In genomic region chr12:54280001-54280400, GRCm38 (mm10) we compare ENCODE assay signal across 18 mouse cellular contexts.
"Had no signal": no experiment of that assay in that cellular context is flagged by ENCODE, and none has a peak within 500 bp of the region (broad histone marks: within the 10 kb centered on the region; RNA-seq: fewer than 3 reads in every experiment).

No protein-coding gene starts in this region.

- H3K27ac ChIP-seq: liver, embryonic 15.5 days; lung, embryonic 15.5 days; macrophage; midbrain, embryonic 13.5 days; midbrain, embryonic 15.5 days; neural tube, embryonic 13.5 days; neural tube, embryonic 15.5 days had no signal

- H3K27me3 ChIP-seq: liver, embryonic 15.5 days; lung, embryonic 15.5 days; midbrain, embryonic 13.5 days; midbrain, embryonic 15.5 days; neural tube, embryonic 13.5 days; neural tube, embryonic 15.5 days had no signal

- H3K4me3 ChIP-seq: liver, embryonic 15.5 days; lung, embryonic 15.5 days; megakaryocyte, embryonic 14.5 days; midbrain, embryonic 13.5 days; midbrain, embryonic 15.5 days; neural tube, embryonic 13.5 days; neural tube, embryonic 15.5 days had no signal

- H3K4me2 ChIP-seq: liver, embryonic 15.5 days; lung, embryonic 15.5 days; midbrain, embryonic 11.5 days; midbrain, embryonic 13.5 days; midbrain, embryonic 15.5 days; neural tube, embryonic 13.5 days; neural tube, embryonic 15.5 days had no signal

- DNase-seq: liver, postnatal 0 days; lung, adult 2 months; retina, postnatal 1 day; right cerebral cortex, adult 18-20 months; right cerebral cortex, postnatal 25 days; right cerebral cortex, postnatal 4 days; thymus, adult 18-20 months; thymus, postnatal 14 days; thymus, postnatal 36 days had no signal

- H3K4me1 ChIP-seq: liver, embryonic 15.5 days; midbrain, embryonic 13.5 days; midbrain, embryonic 15.5 days; neural tube, embryonic 13.5 days; neural tube, embryonic 15.5 days had no signal

- H3K36me3 ChIP-seq: liver, embryonic 15.5 days; lung, embryonic 15.5 days; midbrain, embryonic 13.5 days; midbrain, embryonic 15.5 days; neural tube, embryonic 13.5 days; neural tube, embryonic 15.5 days had no signal
